Mouse (Mus musculus): ENCODE measurements around the gene Txnrd1. TPM values are rescaled to one million over a fixed set of nuclear protein-coding genes. Genes with fewer than 3 reads are reported as not detected.

Gene Txnrd1
- polyA plus RNA-seq, 1 experiment from 2014 or later = 34.6 TPM

DNA sequence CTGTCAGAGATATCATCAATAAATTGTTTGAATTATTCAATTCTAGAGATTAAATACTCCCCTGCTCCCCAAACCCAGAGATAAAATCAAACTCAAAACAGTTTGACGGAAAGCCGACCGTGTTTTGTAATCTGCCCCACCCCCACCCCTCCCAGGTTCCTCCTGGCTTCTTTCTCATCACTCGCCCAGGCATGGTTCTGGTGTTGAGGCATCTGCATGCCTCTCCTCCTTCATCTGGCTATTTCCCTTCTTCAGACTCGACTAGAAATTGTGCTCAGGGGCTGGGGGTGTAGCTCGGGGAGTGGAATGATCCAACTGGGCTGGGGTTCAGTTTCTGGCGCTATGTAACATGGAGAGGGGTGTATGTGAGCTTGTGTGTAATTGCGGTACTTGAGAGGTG is 38.0 kb upstream of the Txnrd1 start:
- 38% methylated on average over 8 of the region's 8 CpGs for WGBS
- Histone ChIP-seq H3K4me2 (replicated peaks; ENCODE audit: low read depth, low read length) (peak overlapping the region; percentile 44), H3K27me3 (replicated peaks; ENCODE audit: insufficient read depth, low read length) (no peaks in the 10 kb centered on the region), H3K4me1 (ENCODE audit: insufficient read depth, low read depth, low read length) (peaks cover 12% of the 10 kb centered on the region; the same call in 1 of the 2 replicates), H3K27ac (ENCODE audit: low read length) (no peak overlapping the region), H3K9me3 (ENCODE audit: low read length) (no peaks in the 10 kb centered on the region), H3K4me3 (ENCODE audit: low read depth, low read length) (no peak overlapping the region), H3K36me3 (ENCODE audit: insufficient read depth, low read length) (no peaks in the 10 kb centered on the region), H3K9ac (replicated peaks; ENCODE audit: low read depth) (0 out of 2 replicates have a peak overlapping the region, but pooled peaks have one; percentile 0)
- no peak for DNase-seq (ENCODE audit: low spot score)
- no peak for ATAC-seq
- TF ChIP-seq EP300 (IDR thresholded peaks at IDR 0.05) (peak; percentile 31; the same call in 1 of the 2 replicates), CTCF (IDR thresholded peaks at IDR 0.05) (no peak)

DNA sequence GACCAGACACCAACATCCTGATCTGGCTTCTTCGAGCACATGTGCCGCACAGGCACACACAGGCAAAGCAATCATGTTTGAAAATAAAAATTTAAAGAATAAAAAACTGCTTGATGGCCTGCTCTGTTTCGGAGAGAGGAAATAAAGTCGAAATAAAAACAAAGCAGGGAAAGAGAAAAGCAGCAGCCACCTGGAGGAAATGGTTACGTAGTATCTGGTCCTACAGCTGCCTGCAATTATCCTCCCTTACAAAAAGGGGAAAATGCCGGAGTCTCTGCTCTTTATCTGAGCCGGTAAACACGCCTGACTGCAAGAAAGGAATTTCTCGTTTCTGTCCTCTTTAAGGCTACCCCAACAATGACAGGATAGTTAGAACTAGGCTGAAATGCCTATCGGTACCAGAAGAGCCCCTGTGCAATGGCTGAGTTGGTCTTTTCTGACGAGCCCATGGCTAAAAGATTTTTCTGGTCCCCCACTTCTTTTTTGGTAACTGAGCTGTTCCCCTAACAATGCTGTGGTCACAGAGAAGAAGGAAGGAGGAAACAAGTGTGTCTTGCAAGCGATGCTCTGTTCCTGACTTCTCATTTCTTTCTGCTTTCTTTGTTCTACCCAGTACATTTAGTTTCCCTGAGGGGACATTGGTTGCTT is 37.2 kb upstream of the Txnrd1 start:
- Histone ChIP-seq H3K9ac (replicated peaks; ENCODE audit: low read depth) (no peak overlapping the region), H3K27ac (ENCODE audit: low read length) (no peak overlapping the region), H3K9me3 (ENCODE audit: low read length) (no peaks in the 10 kb centered on the region), H3K4me3 (ENCODE audit: low read depth, low read length) (no peak overlapping the region), H3K36me3 (ENCODE audit: insufficient read depth, low read length) (no peaks in the 10 kb centered on the region), H3K4me1 (ENCODE audit: insufficient read depth, low read depth, low read length) (peaks cover 12% of the 10 kb centered on the region; the same call in 1 of the 2 replicates), H3K4me2 (replicated peaks; ENCODE audit: low read depth, low read length) (no peak overlapping the region), H3K27me3 (replicated peaks; ENCODE audit: insufficient read depth, low read length) (no peaks in the 10 kb centered on the region)
- WGBS = 40% methylated on average over 12 of the region's 12 CpGs
- no peak for ATAC-seq
- DNase-seq (ENCODE audit: low spot score) = no peak
- TF ChIP-seq CTCF (IDR thresholded peaks at IDR 0.05) (no peak), EP300 (IDR thresholded peaks at IDR 0.05) (no peak)

DNA sequence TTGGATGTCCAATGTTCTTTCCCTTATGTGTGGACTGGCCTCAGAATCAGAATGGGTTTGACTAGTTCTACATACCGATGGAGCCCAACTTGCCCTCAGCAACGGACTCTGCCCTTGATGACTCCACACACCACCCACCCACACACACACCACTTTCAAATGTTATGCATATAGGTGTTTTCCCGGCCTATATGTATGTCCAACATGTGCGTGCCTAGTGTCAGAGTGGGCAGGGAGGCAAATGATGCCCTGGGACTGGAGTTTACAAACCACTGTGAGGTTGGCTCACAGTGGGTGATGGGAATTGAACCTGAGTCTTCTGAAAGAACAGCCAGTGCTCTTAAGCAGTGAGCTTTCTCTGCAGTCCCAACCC is 36.6 kb upstream of the Txnrd1 start:
- H3K4me1 ChIP-seq (ENCODE audit: insufficient read depth, low read depth, low read length) = peaks cover 12% of the 10 kb centered on the region; the same call in 1 of the 2 replicates
- H3K36me3 ChIP-seq (ENCODE audit: insufficient read depth, low read length) = no peaks in the 10 kb centered on the region
- no peak overlapping the region for H3K9ac ChIP-seq (replicated peaks; ENCODE audit: low read depth)
- no peaks in the 10 kb centered on the region for H3K27me3 ChIP-seq (replicated peaks; ENCODE audit: insufficient read depth, low read length)
- DNase-seq (ENCODE audit: low spot score) (no peak), ATAC-seq (no peak)
- TF ChIP-seq CTCF (IDR thresholded peaks at IDR 0.05) (no peak), EP300 (IDR thresholded peaks at IDR 0.05) (no peak)
- H3K4me3 ChIP-seq (ENCODE audit: low read depth, low read length) = no peak overlapping the region
- H3K4me2 ChIP-seq (replicated peaks; ENCODE audit: low read depth, low read length) = no peak overlapping the region
- H3K27ac ChIP-seq (ENCODE audit: low read length) = no peak overlapping the region
- WGBS = 87% methylated on average over 4 of the region's 4 CpGs
- H3K9me3 ChIP-seq (ENCODE audit: low read length) = no peaks in the 10 kb centered on the region

DNA sequence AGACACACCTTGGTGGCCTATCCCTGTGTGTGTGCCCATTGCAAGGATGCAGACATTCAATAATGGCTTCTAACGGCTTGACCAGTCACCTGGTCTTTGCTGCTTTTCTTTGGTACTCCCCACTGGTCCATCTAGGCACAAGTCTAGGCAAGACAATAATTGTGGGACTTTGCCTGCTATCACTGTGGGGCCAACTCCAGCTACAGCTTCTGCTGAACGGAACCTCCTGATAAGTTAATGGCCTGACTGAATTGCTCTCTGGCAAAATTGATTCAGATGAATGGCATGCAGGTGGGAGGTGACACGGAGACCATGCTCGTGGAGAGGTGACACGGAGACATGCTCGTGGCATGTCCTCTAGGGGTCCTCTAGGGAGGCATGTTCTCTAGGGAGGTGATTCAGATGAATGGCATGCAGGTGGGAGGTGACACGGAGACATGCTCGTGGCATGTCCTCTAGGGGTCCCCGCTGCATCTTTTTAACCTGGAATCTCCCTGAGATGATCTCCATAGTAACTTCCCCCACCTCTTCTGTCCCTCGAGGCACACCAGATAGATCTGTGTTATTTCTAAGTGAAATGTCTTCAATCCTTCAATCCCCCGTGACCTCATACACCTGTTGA is 35.3 kb upstream of the Txnrd1 start:
- H3K4me3 ChIP-seq (ENCODE audit: low read depth, low read length) = no peak overlapping the region
- no peaks in the 10 kb centered on the region for H3K27me3 ChIP-seq (replicated peaks; ENCODE audit: insufficient read depth, low read length)
- no peaks in the 10 kb centered on the region for H3K9me3 ChIP-seq (ENCODE audit: low read length)
- TF ChIP-seq CTCF (IDR thresholded peaks at IDR 0.05) (no peak), EP300 (IDR thresholded peaks at IDR 0.05) (no peak)
- H3K4me2 ChIP-seq (replicated peaks; ENCODE audit: low read depth, low read length) = no peak overlapping the region
- 29% methylated on average over 11 of the region's 11 CpGs for WGBS
- H3K9ac ChIP-seq (replicated peaks; ENCODE audit: low read depth) = no peak overlapping the region
- no peak overlapping the region for H3K27ac ChIP-seq (ENCODE audit: low read length)
- ATAC-seq = no peak
- no peak for DNase-seq (ENCODE audit: low spot score)
- H3K4me1 ChIP-seq (ENCODE audit: insufficient read depth, low read depth, low read length) = peaks cover 12% of the 10 kb centered on the region; the same call in 1 of the 2 replicates
- H3K36me3 ChIP-seq (ENCODE audit: insufficient read depth, low read length) = no peaks in the 10 kb centered on the region

DNA sequence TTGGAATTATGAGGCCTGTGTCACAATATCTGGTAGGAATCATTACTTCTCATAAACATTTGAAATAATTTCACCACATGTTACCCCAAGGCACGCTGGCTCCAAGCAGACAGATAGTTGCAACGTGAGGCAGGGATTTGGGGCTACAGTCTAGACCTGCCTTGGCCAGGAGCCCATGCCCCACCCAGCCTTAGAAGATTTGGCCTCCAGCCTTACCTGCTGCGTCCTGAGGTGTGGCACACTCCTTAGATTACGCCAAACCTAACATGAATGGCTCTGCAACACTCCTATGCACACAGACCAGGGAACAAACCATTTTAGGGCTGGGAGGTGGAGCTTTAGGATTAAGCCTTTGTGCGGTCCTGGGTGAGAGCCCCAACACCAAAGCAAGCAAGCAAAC is 33.7 kb upstream of the Txnrd1 start:
- H3K36me3 ChIP-seq (ENCODE audit: insufficient read depth, low read length) = no peaks in the 10 kb centered on the region
- H3K27me3 ChIP-seq (replicated peaks; ENCODE audit: insufficient read depth, low read length) = no peaks in the 10 kb centered on the region
- WGBS = 49% methylated on average over 5 of the region's 5 CpGs
- H3K4me1 ChIP-seq (ENCODE audit: insufficient read depth, low read depth, low read length) = peaks cover 11% of the 10 kb centered on the region; the same call in 1 of the 2 replicates
- ATAC-seq = no peak
- no peak for TF ChIP-seq EP300 (IDR thresholded peaks at IDR 0.05)
- H3K4me3 ChIP-seq (ENCODE audit: low read depth, low read length) = no peak overlapping the region
- DNase-seq (ENCODE audit: low spot score) = no peak
- H3K27ac ChIP-seq (ENCODE audit: low read length) = no peak overlapping the region
- no peak overlapping the region for H3K4me2 ChIP-seq (replicated peaks; ENCODE audit: low read depth, low read length)
- H3K9me3 ChIP-seq (ENCODE audit: low read length) = no peaks in the 10 kb centered on the region
- H3K9ac ChIP-seq (replicated peaks; ENCODE audit: low read depth) = no peak overlapping the region

DNA sequence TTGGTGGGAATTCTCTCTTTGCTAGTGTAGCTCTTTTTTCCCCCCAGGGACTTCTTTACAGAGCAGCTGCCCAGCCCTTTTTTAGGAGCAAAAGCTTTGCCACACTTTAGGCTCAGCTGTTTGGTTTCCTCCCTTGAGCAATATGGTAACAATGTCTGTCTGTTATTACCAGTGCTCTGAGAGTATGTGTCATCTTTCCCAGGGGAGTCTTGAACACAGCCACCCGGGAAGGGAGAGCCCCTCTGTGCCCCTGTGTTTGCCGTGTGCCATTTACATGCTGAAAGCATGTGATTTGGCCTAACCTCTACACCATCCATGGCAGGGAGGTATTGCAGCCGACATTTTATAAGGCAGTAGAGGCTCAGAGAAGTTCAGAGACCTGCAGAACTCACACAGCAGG is 29.4 kb upstream of the Txnrd1 start:
- DNase-seq (ENCODE audit: low spot score) (no peak), ATAC-seq (no peak)
- no peak overlapping the region for H3K4me2 ChIP-seq (replicated peaks; ENCODE audit: low read depth, low read length)
- H3K27ac ChIP-seq (ENCODE audit: low read length) = no peak overlapping the region
- no peaks in the 10 kb centered on the region for H3K27me3 ChIP-seq (replicated peaks; ENCODE audit: insufficient read depth, low read length)
- no peak overlapping the region for H3K4me3 ChIP-seq (ENCODE audit: low read depth, low read length)
- no peaks in the 10 kb centered on the region for H3K9me3 ChIP-seq (ENCODE audit: low read length)
- TF ChIP-seq CTCF (IDR thresholded peaks at IDR 0.05) = no peak
- TF ChIP-seq EP300 (IDR thresholded peaks at IDR 0.05) = no peak
- no peaks in the 10 kb centered on the region for H3K36me3 ChIP-seq (ENCODE audit: insufficient read depth, low read length)
- peaks cover 3% of the 10 kb centered on the region; the same call in 1 of the 2 replicates for H3K4me1 ChIP-seq (ENCODE audit: insufficient read depth, low read depth, low read length)
- 72% methylated on average over 3 of the region's 3 CpGs for WGBS
- no peak overlapping the region for H3K9ac ChIP-seq (replicated peaks; ENCODE audit: low read depth)

Data from lung, postnatal 0 days (tissue).